Mouse (Mus musculus): ENCODE measurements around the gene Rtbdn.
"Not testable (repeated sequence)": the region's sequence is repeated elsewhere in the genome, so short reads cannot be mapped to it uniquely, and the experiment has no call there.

The Rtbdn gene

GRCm38 (mm10) chr8:84946528-84947240 lies at the start of gene Rtbdn:
Rtbdn (plus strand) TSS chr8:84946991.
- DNase-seq = no peak

DNA sequence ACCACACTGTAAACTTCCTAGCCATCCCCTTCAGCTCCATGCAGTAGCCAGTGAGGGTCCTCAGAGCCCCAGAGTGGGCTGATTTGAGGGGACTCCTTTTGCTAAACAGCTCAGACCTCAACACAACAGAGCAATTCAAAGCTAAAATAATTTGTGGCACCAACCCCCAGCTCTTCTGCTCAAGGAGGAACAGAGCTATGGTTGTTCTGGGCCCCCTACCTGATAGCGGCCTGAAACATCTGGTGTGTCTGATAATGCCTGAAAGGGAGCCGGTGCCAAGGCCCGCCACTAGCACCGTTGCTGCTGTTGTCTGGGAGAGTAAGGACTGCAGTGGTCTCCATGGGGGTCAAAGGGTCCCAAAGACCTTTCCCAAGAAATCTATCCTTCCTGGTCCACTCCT lies 45.7 kb upstream of the Rtbdn start:
- no peak for DNase-seq

GRCm38 (mm10) chr8:84901752-84902151 lies 45.0 kb upstream of the Rtbdn start, which contains the start of gene Klf1:
Klf1 (plus strand) TSS chr8:84901928.
- no peak for DNase-seq

- DNase-seq = no peak
Measured at GRCm38 (mm10) chr8:84902367-84902919, 44.3 kb upstream of the Rtbdn start.

- peak; percentile 95 for DNase-seq
Measured at GRCm38 (mm10) chr8:84902920-84903661, 43.7 kb upstream of the Rtbdn start.

DNA sequence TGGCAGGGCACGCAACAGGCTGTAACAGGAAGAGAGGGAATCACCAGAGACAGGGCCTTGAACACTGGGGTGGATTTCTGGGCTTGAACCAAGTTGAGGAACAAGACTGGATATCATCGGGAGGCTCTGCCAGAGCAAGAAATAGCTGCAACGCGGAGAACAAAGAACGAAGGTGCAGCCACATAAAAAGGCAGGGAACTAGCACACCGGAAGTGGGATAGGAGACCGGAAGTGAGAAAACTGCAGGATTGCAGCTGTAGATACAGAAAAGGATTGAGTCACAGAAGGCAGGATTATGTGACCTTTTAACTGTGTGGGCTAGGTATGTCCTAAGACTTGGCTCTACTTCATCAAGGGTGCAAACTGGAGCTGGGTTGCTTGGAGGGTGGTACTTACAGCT lies 42.4 kb upstream of the Rtbdn start:
- no peak for DNase-seq

DNA sequence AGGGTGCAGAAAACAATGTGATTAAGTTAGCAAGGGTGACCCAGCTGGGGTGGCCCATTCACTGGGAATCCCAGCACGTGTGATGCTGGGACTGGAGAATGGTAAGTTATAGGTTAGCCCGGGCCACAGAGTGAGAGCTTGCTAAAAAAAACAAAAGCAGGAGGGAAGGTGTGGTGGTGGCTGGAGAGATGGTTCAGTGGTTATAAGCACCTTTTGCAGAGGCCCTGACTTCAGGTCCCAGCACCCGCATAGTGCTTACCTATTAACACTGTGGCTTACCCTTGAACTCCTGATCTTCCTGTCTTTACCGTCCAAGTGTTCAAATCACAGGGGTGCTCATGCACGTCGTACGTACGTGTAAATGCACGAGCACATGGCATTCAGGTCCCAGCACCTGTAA lies 39.8 kb upstream of the Rtbdn start:
- DNase-seq = no peak

- DNase-seq = no peak
Measured at GRCm38 (mm10) chr8:84907493-84907892, 39.3 kb upstream of the Rtbdn start.

GRCm38 (mm10) chr8:84907979-84908378 lies 38.8 kb upstream of the Rtbdn start:
- DNase-seq = not testable (repeated sequence)

DNA sequence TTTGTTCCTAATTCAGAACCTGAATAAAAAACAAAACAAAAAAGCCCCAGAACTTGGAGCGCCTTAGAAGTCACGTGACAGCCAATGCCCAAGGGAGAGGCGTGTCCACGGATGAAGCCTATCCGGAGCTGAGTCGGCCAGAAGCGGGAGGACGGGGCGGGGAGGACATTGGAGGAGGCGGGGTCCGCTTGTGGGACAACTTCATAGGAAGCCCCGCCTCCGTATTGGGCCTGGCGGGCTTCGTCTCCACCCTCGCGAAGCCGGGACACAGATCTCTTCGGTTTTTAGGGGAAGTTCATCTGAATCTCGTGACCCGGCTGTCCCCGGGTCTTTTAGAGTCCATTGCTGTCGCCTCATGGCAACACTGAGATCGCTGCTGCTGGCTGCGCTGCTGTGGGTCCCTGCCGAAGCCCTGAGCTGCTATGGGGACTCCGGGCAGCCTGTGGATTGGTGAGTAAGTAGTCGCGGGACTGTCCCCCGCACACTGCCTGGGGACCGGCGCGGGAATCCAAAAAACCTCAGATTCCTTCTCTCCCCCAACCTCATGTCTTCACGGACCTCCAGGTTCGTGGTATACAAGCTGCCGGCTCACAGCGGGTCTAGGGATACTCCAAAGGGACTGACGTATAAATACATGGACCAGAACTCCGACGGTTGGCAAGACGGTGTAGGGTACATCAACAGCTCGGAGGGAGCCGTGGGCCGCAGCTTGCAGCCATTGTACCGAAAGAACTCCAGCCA lies 38.2 kb upstream of the Rtbdn start, which contains the start of gene Dnase2a:
Gene Dnase2a, plus strand, starts transcription at position 140 of the 741 bp plus-strand sequence.
- DNase-seq = peak; percentile 96 to 97

DNA sequence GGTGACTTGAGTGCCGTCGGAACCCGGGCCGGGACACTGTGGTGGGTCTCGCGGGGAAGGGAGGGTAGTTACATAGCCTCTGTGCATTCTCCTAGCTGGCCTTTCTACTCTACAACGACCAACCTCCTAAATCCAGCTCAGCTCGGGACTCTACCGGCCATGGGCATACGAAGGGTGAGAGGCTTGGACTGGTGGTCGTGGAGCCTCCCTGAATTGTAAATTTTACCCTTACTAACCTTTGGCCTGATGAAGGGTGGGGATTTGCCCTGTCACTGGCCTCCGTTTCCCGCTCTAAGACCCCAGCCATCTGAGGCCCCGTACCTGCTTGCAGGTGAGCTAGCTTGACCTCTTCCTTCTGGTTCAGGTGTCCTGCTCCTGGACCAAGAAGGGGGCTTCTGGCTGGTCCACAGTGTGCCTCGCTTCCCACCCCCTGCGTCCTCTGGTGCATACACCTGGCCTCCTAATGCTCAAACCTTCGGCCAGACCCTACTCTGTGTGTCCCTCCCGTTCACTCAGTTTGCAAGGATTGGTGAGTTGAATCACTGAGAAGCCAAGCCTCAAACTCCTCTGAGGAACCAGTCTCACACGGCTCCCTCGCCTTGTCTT lies 37.5 kb upstream of the Rtbdn start:
- DNase-seq = no peak

DNA sequence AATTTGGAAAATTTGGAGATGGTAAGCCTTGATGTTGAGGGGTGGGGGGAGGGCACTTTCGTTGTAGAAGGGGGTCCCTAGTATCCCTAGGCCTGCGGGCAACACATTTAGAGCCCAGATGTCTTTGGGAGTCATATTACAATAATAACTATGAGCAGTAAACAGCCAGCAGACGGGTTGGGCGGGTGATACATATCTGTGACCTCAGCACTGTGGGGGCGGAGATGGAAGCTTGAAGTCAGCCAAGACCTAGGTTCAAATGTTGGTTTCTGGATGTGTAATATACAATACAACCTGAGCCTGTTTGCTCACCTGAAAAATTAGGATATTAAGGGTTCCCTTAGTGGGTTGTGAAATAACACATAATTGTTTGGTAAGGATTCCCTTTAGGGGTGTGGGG lies 36.8 kb upstream of the Rtbdn start:
- DNase-seq = no peak

DNA sequence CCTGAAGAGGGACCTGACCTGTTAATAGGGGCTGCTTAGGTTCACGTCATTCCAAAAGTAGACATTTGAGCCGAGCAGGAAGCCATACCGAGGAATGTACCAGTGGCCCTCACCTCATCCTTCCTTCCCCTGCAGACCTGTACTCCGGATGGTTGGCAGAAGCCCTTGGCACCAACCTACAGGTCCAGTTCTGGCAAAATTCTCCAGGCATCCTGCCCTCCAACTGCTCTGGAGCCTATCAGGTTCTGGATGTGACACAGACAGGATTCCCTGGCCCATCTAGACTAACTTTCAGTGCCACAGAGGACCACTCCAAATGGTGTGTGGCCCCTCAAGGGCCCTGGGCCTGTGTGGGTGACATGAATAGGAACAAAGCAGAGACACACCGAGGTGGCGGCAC lies 36.2 kb upstream of the Rtbdn start:
- no peak for DNase-seq

DNA sequence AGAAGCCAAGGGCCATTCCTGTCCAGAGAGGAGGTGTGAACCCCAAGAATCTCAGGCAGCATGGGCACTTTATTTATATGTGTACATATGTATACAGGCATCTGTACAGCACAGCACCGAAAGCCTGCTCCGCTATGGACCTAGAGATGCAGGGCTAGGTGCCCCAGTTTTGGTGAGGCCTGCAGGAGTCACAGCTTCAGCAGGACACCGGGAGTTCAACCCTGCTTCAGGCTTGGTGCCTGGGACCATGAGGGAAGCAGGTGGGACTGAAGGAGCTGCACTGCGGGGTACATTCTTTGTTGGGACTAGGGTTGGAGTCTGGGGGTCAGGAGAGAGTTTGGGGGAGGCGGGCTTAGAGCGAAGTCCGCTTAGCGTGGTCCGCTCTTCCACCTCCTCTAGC lies 34.9 kb upstream of the Rtbdn start:
- DNase-seq = no peak

DNA sequence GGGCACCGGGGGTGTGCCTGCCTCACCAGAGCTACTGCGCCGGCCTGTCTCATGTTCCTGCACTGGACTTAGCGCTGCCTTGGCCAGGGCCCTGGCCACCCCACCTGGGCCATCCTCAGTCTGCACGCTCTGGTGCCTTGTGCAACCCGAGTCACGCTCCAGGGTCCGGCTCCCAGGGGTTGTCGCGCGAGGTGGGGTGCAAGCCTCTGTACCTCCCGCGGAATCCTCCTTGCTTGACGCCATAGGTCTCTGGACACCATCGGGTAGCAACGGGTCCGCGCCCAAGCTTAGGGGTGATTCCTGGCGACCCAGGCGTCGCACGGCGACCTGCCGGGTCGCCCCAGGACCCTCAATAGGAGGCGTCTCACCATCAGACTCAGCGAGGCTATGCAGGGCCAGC lies 34.4 kb upstream of the Rtbdn start:
- no peak for DNase-seq

- peak; percentile 77 to 85 for DNase-seq
Measured at GRCm38 (mm10) chr8:84912895-84913501, 33.8 kb upstream of the Rtbdn start.

GRCm38 (mm10) chr8:84913502-84913900 lies 33.3 kb upstream of the Rtbdn start:
- DNase-seq = no peak

DNA sequence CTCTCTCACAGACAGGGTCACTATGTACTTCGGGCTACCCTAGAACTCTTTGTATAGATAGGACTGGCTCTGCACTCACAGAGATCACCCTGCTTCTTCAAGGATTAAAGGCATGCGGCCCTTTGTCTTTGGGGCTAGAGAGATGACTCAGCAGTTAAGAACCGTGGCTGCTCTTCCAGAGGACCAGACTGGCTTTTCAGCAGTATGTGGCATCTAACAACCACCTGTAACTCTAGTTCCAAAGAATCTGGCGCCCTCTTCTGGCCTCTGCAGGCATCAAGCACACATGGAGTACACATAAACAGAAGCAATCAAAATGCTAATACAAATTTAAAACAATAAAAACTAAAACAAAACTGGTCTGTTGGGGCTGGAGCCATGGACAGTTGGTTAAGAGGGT lies 32.8 kb upstream of the Rtbdn start:
- peak in 1 of 2 experiments; percentile 44 for DNase-seq

- peak in 1 of 2 experiments; percentile 51 for DNase-seq
Measured at GRCm38 (mm10) chr8:84915269-84915668, 31.5 kb upstream of the Rtbdn start.

DNA sequence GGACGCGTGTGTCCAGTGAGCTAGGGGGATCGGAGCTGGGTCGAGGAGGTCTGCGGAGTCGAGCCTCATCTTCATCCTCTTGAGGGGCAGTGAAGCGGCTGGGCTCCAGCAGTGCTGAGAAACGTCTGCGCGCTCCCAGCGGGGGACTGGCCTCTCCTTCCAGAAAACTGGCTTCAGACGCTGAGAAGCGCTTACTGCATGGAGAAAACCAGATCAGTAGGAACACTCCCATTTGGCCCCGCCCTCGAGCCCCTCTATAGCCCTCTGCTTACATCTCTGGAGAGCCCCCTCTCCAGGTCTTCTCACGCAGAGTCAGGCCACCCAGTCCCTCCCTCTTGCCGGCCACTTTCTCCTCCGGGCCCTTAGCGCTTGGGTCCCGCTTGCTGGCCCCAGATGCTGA lies 29.0 kb upstream of the Rtbdn start:
- no peak for DNase-seq

DNA sequence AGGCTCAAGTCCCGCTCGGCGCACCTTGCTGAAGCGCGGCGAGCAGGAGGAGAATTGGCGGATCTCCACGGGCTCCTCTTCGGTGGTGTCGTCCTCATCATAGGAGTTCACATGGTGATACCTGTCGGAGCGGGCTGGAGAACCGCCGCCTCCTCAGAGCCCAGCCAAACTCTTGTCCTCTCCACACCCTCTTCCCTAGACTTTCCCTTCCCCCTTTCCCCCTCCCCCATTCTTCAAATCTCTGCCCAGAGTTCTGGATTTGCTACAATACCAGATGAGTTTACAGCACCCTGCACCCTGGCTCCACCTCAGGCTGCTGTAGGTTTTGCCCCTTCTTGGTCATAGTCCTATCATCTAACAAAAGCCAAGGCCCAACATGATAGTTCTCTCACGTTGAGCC lies 28.1 kb upstream of the Rtbdn start:
- no peak for DNase-seq

- peak; percentile 81 to 82 for DNase-seq
Measured at GRCm38 (mm10) chr8:84921596-84921995, 25.2 kb upstream of the Rtbdn start.
